In the genomic region with DNA sequence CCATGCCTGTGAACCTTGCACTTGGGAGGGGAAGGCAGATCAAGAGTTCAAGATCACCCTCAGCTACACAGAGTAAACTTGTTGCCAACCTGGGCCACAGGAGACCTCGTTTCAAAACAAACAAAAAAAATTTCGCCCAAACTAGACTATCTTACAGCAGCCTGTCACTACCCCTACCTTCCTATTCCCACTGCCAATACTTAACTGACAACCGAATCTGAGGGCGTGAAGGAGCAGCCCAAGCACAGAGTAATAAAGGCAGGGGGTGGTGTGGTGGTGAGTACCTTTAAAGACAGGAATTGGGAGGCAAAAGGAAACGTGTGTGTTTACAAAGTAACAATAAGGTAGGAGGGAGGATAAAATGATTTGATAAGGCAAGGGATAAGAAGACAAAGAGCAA, we compare ENCODE assay signal across 27 mouse cellular contexts. TPM values are rescaled to one million over a fixed set of nuclear protein-coding genes. Genes with fewer than 3 reads are reported as not detected.
DNase-seq lines count a peak whose midpoint lies in the region; ATAC-seq and TF ChIP-seq lines count a peak whose summit lies in the region.
"Had no signal": no experiment of that assay in that cellular context is flagged by ENCODE, and none has a peak within 500 bp of the region (broad histone marks: within the 10 kb centered on the region; RNA-seq: fewer than 3 reads in every experiment).

No protein-coding gene starts in this region.

- H3K9ac ChIP-seq in liver, adult 2 months (ENCODE audit: low read depth, low read length), result peak overlapping the region; percentile 30; the same call in 1 of the 2 replicates
- no peak overlapping the region for H3K9ac ChIP-seq in liver, embryonic 11.5 days (ENCODE audit: low read depth, low read length)
- H3K9ac ChIP-seq: embryonic facial prominence, embryonic 12.5 days; embryonic facial prominence, embryonic 15.5 days; forebrain, embryonic 12.5 days; forebrain, embryonic 15.5 days; heart, embryonic 12.5 days; heart, embryonic 15.5 days; hindbrain, embryonic 12.5 days had no signal

- DNase-seq in heart, adult 11 months, result peak; percentile 85
- DNase-seq in heart, postnatal 4 days, result no peak
- DNase-seq in liver, adult 2 months (ENCODE audit: extremely low read depth, low read depth, low spot score), result peak; percentile 74
- no peak for DNase-seq in liver, embryonic 11.5 days (ENCODE audit: low spot score)
- DNase-seq in gastrocnemius, adult 18-20 months (ENCODE audit: low spot score), result no peak
- no peak for DNase-seq in testis, postnatal 14 days (ENCODE audit: low spot score)
- DNase-seq: adrenal gland, postnatal 10 days; adrenal gland, postnatal 36 days; cerebellum, adult 11 months; cerebellum, adult 2 months; cerebellum, adult 9-11 months; cerebellum, postnatal 25 days; gastrocnemius, postnatal 10 days; gastrocnemius, postnatal 36 days; heart, adult 18-20 months; heart, postnatal 10 days; heart, postnatal 36 days had no signal

- TF ChIP-seq CTCF in liver, adult 2 months (IDR thresholded peaks at IDR 0.05; ENCODE audit: low read depth, low read length), result no peak
- no peak for TF ChIP-seq CTCF in small intestine, adult 2 months (IDR thresholded peaks at IDR 0.05; ENCODE audit: extremely low read depth, insufficient read length, insufficient replicate concordance, low read depth, low read length)

- no peak overlapping the region for H3K4me3 ChIP-seq in liver, adult 2 months (ENCODE audit: insufficient read depth, low read depth, low read length)
- H3K4me3 ChIP-seq in liver, embryonic 11.5 days (ENCODE audit: low read depth, low read length), result no peak overlapping the region
- no peak overlapping the region for H3K4me3 ChIP-seq in small intestine, adult 2 months (ENCODE audit: low read depth, low read length)
- H3K4me3 ChIP-seq: embryonic facial prominence, embryonic 12.5 days; embryonic facial prominence, embryonic 15.5 days; forebrain, embryonic 12.5 days; forebrain, embryonic 15.5 days; heart, embryonic 12.5 days; heart, embryonic 15.5 days; hindbrain, embryonic 12.5 days had no signal

- H3K4me2 ChIP-seq in liver, embryonic 11.5 days, result no peak overlapping the region
- H3K4me2 ChIP-seq: embryonic facial prominence, embryonic 12.5 days; embryonic facial prominence, embryonic 15.5 days; forebrain, embryonic 12.5 days; forebrain, embryonic 15.5 days; heart, embryonic 12.5 days; heart, embryonic 15.5 days; hindbrain, embryonic 12.5 days had no signal

- H3K27me3 ChIP-seq in liver, adult 2 months (ENCODE audit: control insufficient read depth, insufficient read depth, low read length), result no peaks in the 10 kb centered on the region
- no peaks in the 10 kb centered on the region for H3K27me3 ChIP-seq in liver, embryonic 11.5 days (replicated peaks; ENCODE audit: control insufficient read depth, insufficient read depth, low read length)
- no peaks in the 10 kb centered on the region for H3K27me3 ChIP-seq in small intestine, adult 2 months (ENCODE audit: control insufficient read depth, insufficient read depth, low read length)
- H3K27me3 ChIP-seq: embryonic facial prominence, embryonic 12.5 days; embryonic facial prominence, embryonic 15.5 days; forebrain, embryonic 12.5 days; forebrain, embryonic 15.5 days; heart, embryonic 12.5 days; heart, embryonic 15.5 days; hindbrain, embryonic 12.5 days; Patski had no signal

- no peak for ATAC-seq in liver, embryonic 11.5 days (replicated peaks; ENCODE audit: low FRiP score)
- ATAC-seq: forebrain, embryonic 15.5 days; hindbrain, embryonic 16.5 days; Patski had no signal

- H3K36me3 ChIP-seq in liver, adult 2 months (ENCODE audit: control insufficient read depth, insufficient read depth, low read length), result peaks cover 7% of the 10 kb centered on the region; the same call in 1 of the 2 replicates
- peaks cover 4% of the 10 kb centered on the region; the same call in 1 of the 2 replicates for H3K36me3 ChIP-seq in liver, embryonic 11.5 days (ENCODE audit: control insufficient read depth, insufficient read depth, low read length)
- peaks cover 9% of the 10 kb centered on the region; the same call in 1 of the 2 replicates for H3K36me3 ChIP-seq in small intestine, adult 2 months (ENCODE audit: control insufficient read depth, insufficient read depth, low read length)
- H3K36me3 ChIP-seq: heart, embryonic 15.5 days had no signal

- H3K9me3 ChIP-seq in liver, embryonic 11.5 days (ENCODE audit: control insufficient read depth, low read length), result no peaks in the 10 kb centered on the region
- H3K9me3 ChIP-seq: embryonic facial prominence, embryonic 12.5 days; embryonic facial prominence, embryonic 15.5 days; forebrain, embryonic 12.5 days; forebrain, embryonic 15.5 days; heart, embryonic 12.5 days; heart, embryonic 15.5 days; hindbrain, embryonic 12.5 days had no signal

- peaks cover 12% of the 10 kb centered on the region for H3K4me1 ChIP-seq in liver, adult 2 months (ENCODE audit: control insufficient read depth, insufficient read depth, low read length)
- no peaks in the 10 kb centered on the region for H3K4me1 ChIP-seq in liver, embryonic 11.5 days (replicated peaks; ENCODE audit: control insufficient read depth, insufficient read depth, low read length)
- peaks cover 5% of the 10 kb centered on the region; the same call in 1 of the 2 replicates for H3K4me1 ChIP-seq in small intestine, adult 2 months (ENCODE audit: control insufficient read depth, insufficient read depth, insufficient read length, low read length)
- H3K4me1 ChIP-seq: embryonic facial prominence, embryonic 12.5 days had no signal

- H3K79me2 ChIP-seq in liver, adult 2 months (ENCODE audit: control insufficient read depth, insufficient read depth, low read length), result peaks cover 40% of the 10 kb centered on the region; the same call in 1 of the 2 replicates

- WGBS in liver, adult 2 months, result 24% methylated on average over 5 of the region's 5 CpGs
- WGBS in liver, embryonic 11.5 days, result 57% methylated on average over 5 of the region's 5 CpGs
- WGBS in small intestine, adult 2 months, result 23% methylated on average over 5 of the region's 5 CpGs

- TF ChIP-seq POLR2A in liver, adult 2 months (IDR thresholded peaks at IDR 0.05; ENCODE audit: extremely low read depth, insufficient read depth, low read length), result no peak
- TF ChIP-seq POLR2A in small intestine, adult 2 months (IDR thresholded peaks at IDR 0.05; ENCODE audit: low read depth, low read length), result no peak

- peak overlapping the region; percentile 20 for H3K27ac ChIP-seq in liver, adult 2 months (replicated peaks; ENCODE audit: insufficient read depth, low read depth, low read length)
- H3K27ac ChIP-seq in liver, embryonic 11.5 days (ENCODE audit: low read depth, low read length), result no peak overlapping the region
- peak overlapping the region; percentile 73 for H3K27ac ChIP-seq in small intestine, adult 2 months (ENCODE audit: insufficient read depth, low read depth, low read length)
- H3K27ac ChIP-seq: embryonic facial prominence, embryonic 12.5 days; embryonic facial prominence, embryonic 15.5 days; forebrain, embryonic 12.5 days; forebrain, embryonic 15.5 days; heart, embryonic 15.5 days; hindbrain, embryonic 12.5 days had no signal

RNA-seq across cellular contexts. Expression of a gene that starts 9.0 kb away (rescaled TPM):
- 10 to 100 TPM; 32.1 to 32.3 TPM for total RNA-seq in heart, postnatal 4 days (2021)
- total RNA-seq in liver, adult 2 months (2014; rRNA removed), result 46.2 and 46.3 TPM in 2 replicates
- 61.2 and 61.5 TPM in 2 replicates for polyA plus RNA-seq in liver, adult 2 months (2012; rRNA removed)
- polyA plus RNA-seq in liver, embryonic 11.5 days (2014; fragmentation: Nextera tagmentation; extraction: Ambion mirVana), result 11.5 and 12.2 TPM in 2 replicates
- 27.3 and 55.0 TPM in 2 replicates for polyA plus RNA-seq in small intestine, adult 2 months (2012; rRNA removed)
- 10 to 100 TPM; 27.1 to 30.4 TPM for total RNA-seq in gastrocnemius, adult 18-20 months (2021)

RNA-seq across cellular contexts. Expression of a gene that starts 9.0 kb away (rescaled TPM):
- 10 to 100 TPM; 53.5 to 53.7 TPM for total RNA-seq in heart, postnatal 4 days (2021)
- 7.6 and 9.2 TPM in 2 replicates for total RNA-seq in liver, adult 2 months (2014; rRNA removed)
- 11.9 and 17.6 TPM in 2 replicates for polyA plus RNA-seq in liver, adult 2 months (2012; rRNA removed)
- 82.3 and 85.3 TPM in 2 replicates for polyA plus RNA-seq in liver, embryonic 11.5 days (2014; fragmentation: Nextera tagmentation; extraction: Ambion mirVana)
- 13.2 and 16.2 TPM in 2 replicates for polyA plus RNA-seq in small intestine, adult 2 months (2012; rRNA removed)
- total RNA-seq in gastrocnemius, adult 18-20 months (2021), result 10 to 100 TPM; 24.7 to 26.2 TPM

RNA-seq across cellular contexts. Expression of a gene that starts 15.5 kb away (rescaled TPM):
- total RNA-seq in heart, postnatal 4 days (2021), result 10 to 100 TPM; 11.7 to 13.6 TPM
- 0.55 and 0.67 TPM in 2 replicates for total RNA-seq in liver, adult 2 months (2014; rRNA removed)
- 0.20 and 0.39 TPM in 2 replicates for polyA plus RNA-seq in liver, adult 2 months (2012; rRNA removed)
- 40.7 and 42.8 TPM in 2 replicates for polyA plus RNA-seq in liver, embryonic 11.5 days (2014; fragmentation: Nextera tagmentation; extraction: Ambion mirVana)
- polyA plus RNA-seq in small intestine, adult 2 months (2012; rRNA removed), result 0.22 and 0.46 TPM in 2 replicates
- total RNA-seq in gastrocnemius, adult 18-20 months (2021), result 1 to 10 TPM; 1.7 to 2.0 TPM

RNA-seq across cellular contexts. Expression of a gene that starts 23.6 kb away (rescaled TPM):
- 10 to 100 TPM; 17.5 to 17.7 TPM for total RNA-seq in heart, postnatal 4 days (2021)
- 33.5 and 34.4 TPM in 2 replicates for total RNA-seq in liver, adult 2 months (2014; rRNA removed)
- polyA plus RNA-seq in liver, adult 2 months (2012; rRNA removed), result 34.8 and 39.8 TPM in 2 replicates
- 45.3 and 45.6 TPM in 2 replicates for polyA plus RNA-seq in liver, embryonic 11.5 days (2014; fragmentation: Nextera tagmentation; extraction: Ambion mirVana)
- 54.1 and 100 TPM in 2 replicates for polyA plus RNA-seq in small intestine, adult 2 months (2012; rRNA removed)
- total RNA-seq in gastrocnemius, adult 18-20 months (2021), result 10 to 100 TPM; 12.3 to 14.4 TPM

RNA-seq across cellular contexts. Expression of a gene that starts 28.3 kb away (rescaled TPM):
- total RNA-seq in heart, postnatal 4 days (2021), result 10 to 100 TPM; 15.4 to 16.2 TPM
- total RNA-seq in liver, adult 2 months (2014; rRNA removed), result 84.0 and 89.9 TPM in 2 replicates
- polyA plus RNA-seq in liver, adult 2 months (2012; rRNA removed), result 182 and 194 TPM in 2 replicates
- 43.3 and 45.8 TPM in 2 replicates for polyA plus RNA-seq in liver, embryonic 11.5 days (2014; fragmentation: Nextera tagmentation; extraction: Ambion mirVana)
- polyA plus RNA-seq in small intestine, adult 2 months (2012; rRNA removed), result 26.3 and 38.9 TPM in 2 replicates
- total RNA-seq in gastrocnemius, adult 18-20 months (2021), result 1 to 10 TPM; 7.3 to 7.7 TPM

Comparison
In these comparisons a context has a peak if more than half of its experiments do, and no peak if none do; other contexts are left out.
1. DNase-seq: peak in heart, adult 11 months (single experiment) and liver, adult 2 months (single experiment); none in heart, postnatal 4 days (single experiment), liver, embryonic 11.5 days (single experiment), gastrocnemius, adult 18-20 months (single experiment) and testis, postnatal 14 days (single experiment).